Mouse (Mus musculus) midbrain, postnatal 0 days (tissue): ENCODE measurements around the gene Prkcsh. TPM values are rescaled to one million over a fixed set of nuclear protein-coding genes. Genes with fewer than 3 reads are reported as not detected.
A peak's percentile ranks its signal among the peaks of the same experiment; 100 is the strongest.

Source experiments
- ATAC-seq: fragments of 200-750 bp; cut with Nextera tagmentation; 2 replicates; pipeline ENCODE4 v1.8.0; 2017; ENCODE audit warnings: moderate number of reproducible peaks, mild to moderate bottlenecking, moderate TSS enrichment, moderate library complexity; ENCODE audit not compliant: low FRiP score
- DNase-seq: peaks from one replicate; pipeline ENCODE4 v3.0.0-alpha.2; 2015; ENCODE audit warnings: low spot score
- H3K27ac ChIP-seq: fragments of 300-500 bp; sonication (generic); 2 replicates; pipeline ENCODE4 v1.5.1; 2014; ENCODE audit warnings: low read depth, mild to moderate bottlenecking, low read length, mixed read lengths
- H3K27me3 ChIP-seq: fragments of 300-500 bp; sonication (generic); 2 replicates; pipeline ENCODE4 v1.6.1; 2014; ENCODE audit warnings: low read length, control low read depth, mixed read lengths; ENCODE audit not compliant: insufficient read depth
- H3K36me3 ChIP-seq: fragments of 300-500 bp; sonication (generic); 2 replicates; pipeline ENCODE4 v1.6.1; 2014; ENCODE audit warnings: low read length, control low read depth, mixed read lengths; ENCODE audit not compliant: insufficient read depth
- H3K4me1 ChIP-seq: fragments of 300-500 bp; sonication (generic); 2 replicates; pipeline ENCODE4 v1.6.1; 2014; ENCODE audit warnings: mild to moderate bottlenecking, control low read depth, antibody characterized with exemption, low read length, mixed read lengths; ENCODE audit not compliant: insufficient read depth
- H3K4me2 ChIP-seq: fragments of 300-500 bp; sonication (generic); 2 replicates; pipeline ENCODE4 v1.6.1; 2014; ENCODE audit warnings: low read depth, mild to moderate bottlenecking, low read length, mixed read lengths; ENCODE audit not compliant: poor library complexity, severe bottlenecking
- H3K4me3 ChIP-seq: fragments of 300-500 bp; sonication (generic); 2 replicates; pipeline ENCODE4 v1.5.1; 2014; ENCODE audit warnings: low read depth, mild to moderate bottlenecking, low read length, moderate library complexity
- H3K9ac ChIP-seq: fragments of 300-500 bp; sonication (generic); replicated peaks from 2 replicates; pipeline ENCODE4 v1.6.1; 2014; ENCODE audit warnings: mild to moderate bottlenecking, low read length, moderate library complexity, mixed read lengths; ENCODE audit not compliant: poor library complexity, severe bottlenecking
- H3K9me3 ChIP-seq: fragments of 300-500 bp; sonication (generic); 2 replicates; pipeline ENCODE4 v1.6.1; 2016; ENCODE audit warnings: low read length, control low read depth
- CTCF ChIP-seq: IDR thresholded peaks from 2 replicates; pipeline ENCODE4 v1.5.1; 2016; ENCODE audit warnings: antibody characterized with exemption, mild to moderate bottlenecking
- WGBS: fragments of 180-500 bp; shearing (Covaris S2); extraction: QIAGEN DNeasy Blood & Tissue Kit; methylation state at CpG from one replicate; pipeline ENCODE4 v1.1.7; 2014; 5-methylcytosine and 5-hydroxymethylcytosine counted together
- polyA plus RNA-seq: library from polyadenylated mRNA; unstranded; fragments of >200 nt; fragmentation: Nextera tagmentation; extraction: Ambion mirVana; gene quantifications from 2 replicates; pipeline ENCODE4 v1.2.1, GENCODE M21; 2015
- total RNA-seq: library from RNA; depleted of rRNA; stranded (reverse); fragments of >200 nt; gene quantifications from 2 replicates; pipeline ENCODE4 v1.2.3, GENCODE M21; 2014

The Prkcsh gene
- total and polyA plus RNA-seq, 2 experiments from 2014 or later: 64.9 to 71.9 TPM

- no peak for DNase-seq
- Histone ChIP-seq H3K4me3 (peak overlapping the region; percentile 35), H3K4me1 (peaks cover 13% of the 10 kb centered on the region; the same call in 1 of the 2 replicates), H3K36me3 (no peaks in the 10 kb centered on the region; the same call in 1 of the 2 replicates), H3K27ac (no peak overlapping the region), H3K9ac (no peak overlapping the region), H3K27me3 (peaks cover 23% of the 10 kb centered on the region), H3K9me3 (no peaks in the 10 kb centered on the region), H3K4me2 (peak overlapping the region; percentile 74)
- peak; percentile 35; the same call in 1 of the 2 replicates for ATAC-seq
- WGBS: 4% methylated on average over 34 of the region's 34 CpGs
- TF ChIP-seq CTCF: peak; percentile 20; the same call in 1 of the 2 replicates
Observed at GRCm38 (mm10) chr9:21962416-21963059, 40.1 kb upstream of the Prkcsh start.

GRCm38 (mm10) chr9:21963417-21963816 lies 39.2 kb upstream of the Prkcsh start, which contains the start of gene Epor:
Epor (minus strand) TSS chr9:21963506.
- 13% methylated on average over 8 of the region's 8 CpGs for WGBS

GRCm38 (mm10) chr9:21968883-21969282 lies 33.7 kb upstream of the Prkcsh start:
- Histone ChIP-seq H3K4me1 (no peaks in the 10 kb centered on the region), H3K36me3 (no peaks in the 10 kb centered on the region), H3K4me3 (no peak overlapping the region), H3K4me2 (no peak overlapping the region), H3K27ac (no peak overlapping the region), H3K27me3 (no peaks in the 10 kb centered on the region), H3K9me3 (no peaks in the 10 kb centered on the region), H3K9ac (no peak overlapping the region)
- 72% methylated on average over 6 of the region's 6 CpGs for WGBS
- no peak for ATAC-seq
- TF ChIP-seq CTCF: no peak
- DNase-seq: no peak

More at GRCm38 (mm10) chr9:21963417-21963816, 39.2 kb upstream of the Prkcsh start, which contains the start of gene Epor:
- Histone ChIP-seq H3K4me3 (peak within 1 kb of the TSS; percentile 35), H3K9ac (no peak within 1 kb of the TSS), H3K27me3 (peaks cover 23% of the 10 kb centered on the region), H3K27ac (no peak within 1 kb of the TSS), H3K4me1 (peaks cover 13% of the 10 kb centered on the region; the same call in 1 of the 2 replicates), H3K9me3 (no peaks in the 10 kb centered on the region), H3K4me2 (peak within 1 kb of the TSS; percentile 74), H3K36me3 (no peaks in the 10 kb centered on the region; the same call in 1 of the 2 replicates)
- ATAC-seq (no peak), DNase-seq (no peak)
- no peak for TF ChIP-seq CTCF

GRCm38 (mm10) chr9:21969304-21969703 lies 33.3 kb upstream of the Prkcsh start:
- H3K4me1 ChIP-seq: no peaks in the 10 kb centered on the region
- no peak for ATAC-seq
- H3K36me3 ChIP-seq: no peaks in the 10 kb centered on the region
- H3K4me3 ChIP-seq: no peak overlapping the region
- WGBS: 88% methylated on average over 4 of the region's 4 CpGs
- H3K9me3 ChIP-seq: no peaks in the 10 kb centered on the region
- no peak overlapping the region for H3K27ac ChIP-seq
- no peak overlapping the region for H3K9ac ChIP-seq
- H3K4me2 ChIP-seq: no peak overlapping the region
- H3K27me3 ChIP-seq: no peaks in the 10 kb centered on the region
- DNase-seq: no peak
- TF ChIP-seq CTCF: no peak

GRCm38 (mm10) chr9:21976626-21977175 lies 25.9 kb upstream of the Prkcsh start:
- Histone ChIP-seq H3K27me3 (no peaks in the 10 kb centered on the region), H3K27ac (no peak overlapping the region), H3K4me3 (no peak overlapping the region), H3K4me1 (no peaks in the 10 kb centered on the region), H3K9me3 (no peaks in the 10 kb centered on the region), H3K4me2 (no peak overlapping the region), H3K9ac (no peak overlapping the region), H3K36me3 (no peaks in the 10 kb centered on the region)
- DNase-seq (no peak), ATAC-seq (no peak)
- no peak for TF ChIP-seq CTCF
- WGBS: 85% methylated on average over 10 of the region's 10 CpGs

- Histone ChIP-seq H3K27me3 (no peaks in the 10 kb centered on the region), H3K9ac (no peak overlapping the region), H3K4me3 (no peak overlapping the region), H3K9me3 (no peaks in the 10 kb centered on the region), H3K4me2 (no peak overlapping the region), H3K27ac (no peak overlapping the region), H3K4me1 (no peaks in the 10 kb centered on the region), H3K36me3 (no peaks in the 10 kb centered on the region)
- ATAC-seq (no peak), DNase-seq (no peak)
- WGBS: 78% methylated on average over 5 of the region's 5 CpGs
- TF ChIP-seq CTCF: no peak
Observed at GRCm38 (mm10) chr9:21977331-21977730, 25.3 kb upstream of the Prkcsh start.
